Mouse (Mus musculus) cortical plate, adult 2 months (tissue): ENCODE measurements around the gene Otor.

Source experiments
- CTCF ChIP-seq: fragments of 200-500 bp; IDR thresholded peaks from 2 replicates; pipeline ENCODE4 v1.5.1; 2011; ENCODE audit warnings: mild to moderate bottlenecking, control low read depth, low read length; ENCODE audit not compliant: insufficient read depth; ENCODE audit errors: extremely low read depth
- POLR2A ChIP-seq: fragments of 200-500 bp; IDR thresholded peaks from 2 replicates; pipeline ENCODE4 v1.6.1; 2011; ENCODE audit warnings: mild to moderate bottlenecking, low read length, control low read depth; ENCODE audit not compliant: insufficient read depth; ENCODE audit errors: extremely low read depth

DNA sequence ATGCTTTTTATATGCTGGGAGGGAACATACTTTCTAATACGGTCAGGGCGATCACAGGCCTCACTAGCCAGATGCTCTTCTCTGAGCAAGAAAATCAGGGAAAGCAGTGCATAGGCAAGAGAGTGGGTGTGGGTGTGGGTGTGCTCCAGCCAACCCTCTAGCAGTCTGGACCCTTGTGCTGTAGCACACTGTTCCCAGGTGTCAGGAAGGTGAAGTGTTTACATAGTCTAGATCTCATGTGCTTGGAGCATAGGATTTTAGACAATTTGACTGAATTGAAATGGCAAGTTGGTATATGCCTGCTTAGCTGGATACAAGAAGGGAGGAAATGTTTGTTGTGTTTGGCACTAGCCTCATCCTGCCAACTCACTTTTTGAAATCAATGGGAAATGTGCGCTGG, 12.4 kb upstream of the Otor start:
- TF ChIP-seq CTCF (no peak), POLR2A (no peak)
